Mouse (Mus musculus) hindbrain, embryonic 15.5 days (tissue): ENCODE measurements around the gene Tbl1xr1. TPM values are rescaled to one million over a fixed set of nuclear protein-coding genes. Genes with fewer than 3 reads are reported as not detected.

Experiments used
- ATAC-seq: fragments of 200-750 bp; cut with Nextera tagmentation; 2 replicates; pipeline ENCODE4 v1.8.0; 2017; ENCODE audit warnings: low read depth, moderate number of reproducible peaks, moderate TSS enrichment; ENCODE audit not compliant: low FRiP score
- H3K27ac ChIP-seq: fragments of 300-500 bp; sonication (generic); replicated peaks from 2 replicates; pipeline ENCODE4 v1.5.1; 2015; ENCODE audit warnings: mild to moderate bottlenecking, inconsistent platforms
- H3K27me3 ChIP-seq: fragments of 300-500 bp; sonication (generic); 2 replicates; pipeline ENCODE4 v1.6.1; 2015; ENCODE audit warnings: control low read depth, inconsistent platforms
- H3K36me3 ChIP-seq: fragments of 300-500 bp; sonication (generic); 2 replicates; pipeline ENCODE4 v1.6.1; 2015; ENCODE audit warnings: control low read depth, inconsistent platforms
- H3K4me1 ChIP-seq: fragments of 300-500 bp; sonication (generic); replicated peaks from 2 replicates; pipeline ENCODE4 v1.6.1; 2015; ENCODE audit warnings: control low read depth, inconsistent platforms
- H3K4me2 ChIP-seq: fragments of 300-500 bp; sonication (generic); 2 replicates; pipeline ENCODE4 v1.6.1; 2015; ENCODE audit warnings: moderate library complexity, mild to moderate bottlenecking, inconsistent platforms
- H3K4me3 ChIP-seq: fragments of 300-500 bp; sonication (generic); 2 replicates; pipeline ENCODE4 v1.5.1; 2015; ENCODE audit warnings: mild to moderate bottlenecking, inconsistent platforms
- H3K9ac ChIP-seq: fragments of 300-500 bp; sonication (generic); 2 replicates; pipeline ENCODE4 v1.6.1; 2015; ENCODE audit warnings: inconsistent platforms
- H3K9me3 ChIP-seq: fragments of 300-500 bp; sonication (generic); 2 replicates; pipeline ENCODE4 v1.6.1; 2016; ENCODE audit warnings: control low read depth, inconsistent platforms
- WGBS: fragments of 180-500 bp; shearing (Covaris S2); methylation state at CpG from one replicate; pipeline ENCODE4 v1.1.7; 2015; 5-methylcytosine and 5-hydroxymethylcytosine counted together
- polyA plus RNA-seq: library from polyadenylated mRNA; unstranded; fragments of >200 nt; fragmentation: Nextera tagmentation; extraction: Ambion mirVana; gene quantifications from 2 replicates; pipeline ENCODE4 v1.2.1, GENCODE M21; 2015

Gene Tbl1xr1
- polyA plus RNA-seq, 1 experiment from 2014 or later: 15.7 TPM

- Histone ChIP-seq H3K4me3 (peak overlapping the region; percentile 73), H3K9ac (peak overlapping the region; percentile 64), H3K9me3 (no peaks in the 10 kb centered on the region), H3K4me2 (peak overlapping the region; percentile 56), H3K27ac (peak overlapping the region; percentile 100), H3K27me3 (no peaks in the 10 kb centered on the region), H3K4me1 (peaks cover 39% of the 10 kb centered on the region), H3K36me3 (no peaks in the 10 kb centered on the region)
- peak; percentile 91 for ATAC-seq
- under 1% methylated on average over 61 of the region's 70 CpGs for WGBS
Observed at GRCm38 (mm10) chr3:22075887-22076560, 428 bp upstream of the Tbl1xr1 start.

DNA sequence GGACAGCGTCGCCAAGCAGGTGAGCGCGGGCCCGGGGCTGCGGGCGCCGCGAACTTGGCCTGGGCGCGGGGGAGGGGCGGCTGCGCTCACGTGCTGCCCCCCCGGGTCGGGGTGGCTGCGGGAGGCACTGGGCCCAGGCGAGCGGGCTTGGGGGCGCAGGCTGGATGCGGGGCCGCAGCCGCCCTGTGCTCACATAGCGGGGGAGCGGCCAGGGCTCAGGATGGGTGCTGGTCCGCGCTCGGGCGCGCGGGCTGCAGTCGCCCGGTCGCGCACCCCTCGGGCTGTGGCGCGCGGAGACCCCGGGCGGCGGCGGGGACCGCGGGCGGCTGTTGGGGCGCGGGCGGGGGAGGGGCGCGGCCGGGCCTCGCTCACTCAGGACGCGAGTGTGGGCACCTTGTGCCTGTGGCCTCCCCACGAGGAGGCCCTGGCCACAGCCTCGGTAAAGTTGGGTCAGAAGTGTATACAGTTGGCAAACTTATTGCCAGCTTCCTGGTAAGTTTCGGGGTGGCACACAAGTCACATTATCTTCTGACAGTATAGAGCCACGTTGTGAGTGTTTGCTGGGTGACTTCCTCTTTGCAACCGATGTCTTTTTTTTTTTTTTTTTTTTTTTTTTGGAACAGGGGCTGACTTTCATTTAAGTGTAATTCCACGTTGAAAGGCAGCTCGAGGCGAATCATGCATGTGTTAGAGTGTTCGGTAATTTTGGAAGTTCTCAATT lies 644 bp downstream of the Tbl1xr1 start:
- Histone ChIP-seq H3K9me3 (no peaks in the 10 kb centered on the region), H3K4me3 (peak overlapping the region; percentile 73), H3K9ac (peak overlapping the region; percentile 93), H3K27ac (peak overlapping the region; percentile 100), H3K36me3 (no peaks in the 10 kb centered on the region), H3K27me3 (no peaks in the 10 kb centered on the region), H3K4me2 (peak overlapping the region; percentile 62), H3K4me1 (peaks cover 44% of the 10 kb centered on the region)
- WGBS: under 1% methylated on average over 31 of the region's 64 CpGs
- peak; percentile 65 for ATAC-seq

GRCm38 (mm10) chr3:22077657-22078475 lies 1.4 kb downstream of the Tbl1xr1 start:
- H3K4me2 ChIP-seq: peak overlapping the region; percentile 62
- peak overlapping the region; percentile 100; the same call in 1 of the 2 replicates for H3K27ac ChIP-seq

DNA sequence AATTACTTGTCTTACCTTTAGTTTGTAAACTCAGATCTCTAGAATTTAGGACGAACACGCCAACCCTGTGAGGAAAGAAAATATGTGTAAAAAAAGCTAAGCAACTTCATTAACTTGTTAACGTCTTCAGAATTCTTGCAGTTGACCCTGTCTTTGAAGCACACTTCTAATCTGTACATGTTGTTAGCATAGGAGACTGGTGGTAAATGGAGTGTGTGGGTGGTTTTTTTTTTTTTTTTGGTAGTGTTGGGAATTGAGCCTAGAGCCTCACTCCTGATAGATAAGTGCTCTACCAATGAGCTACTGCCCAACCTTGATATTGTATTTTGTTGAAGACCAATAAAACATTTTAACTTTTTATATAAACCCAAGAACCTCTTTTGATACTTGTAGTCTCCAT lies 2.1 kb downstream of the Tbl1xr1 start:
- Histone ChIP-seq H3K4me2 (peak overlapping the region; percentile 62), H3K4me1 (peaks cover 42% of the 10 kb centered on the region), H3K27ac (no peak overlapping the region), H3K9ac (peak overlapping the region; percentile 93; the same call in 1 of the 2 replicates), H3K4me3 (peak overlapping the region; percentile 73), H3K9me3 (no peaks in the 10 kb centered on the region), H3K27me3 (no peaks in the 10 kb centered on the region), H3K36me3 (no peaks in the 10 kb centered on the region)
- 58% methylated on average over 3 of the region's 3 CpGs for WGBS
- ATAC-seq: no peak

More at GRCm38 (mm10) chr3:22077657-22078475, 1.4 kb downstream of the Tbl1xr1 start:
- peaks cover 45% of the 10 kb centered on the region for H3K4me1 ChIP-seq
- WGBS: 4% methylated on average over 9 of the region's 9 CpGs
- H3K36me3 ChIP-seq: no peaks in the 10 kb centered on the region
- H3K4me3 ChIP-seq: peak overlapping the region; percentile 73
- no peaks in the 10 kb centered on the region for H3K27me3 ChIP-seq
- H3K9me3 ChIP-seq: no peaks in the 10 kb centered on the region
- peak overlapping the region; percentile 93 for H3K9ac ChIP-seq
- no peak for ATAC-seq

- WGBS: 90% methylated on average over 4 of the region's 4 CpGs
- H3K27me3 ChIP-seq: no peaks in the 10 kb centered on the region
- ATAC-seq: no peak
Observed at GRCm38 (mm10) chr3:22081869-22082268, 5.4 kb downstream of the Tbl1xr1 start.

GRCm38 (mm10) chr3:22082823-22083222 lies 6.4 kb downstream of the Tbl1xr1 start:
- H3K27me3 ChIP-seq: no peaks in the 10 kb centered on the region
- H3K4me3 ChIP-seq: no peak overlapping the region
- no peaks in the 10 kb centered on the region for H3K36me3 ChIP-seq
- WGBS: 94% methylated on average over 4 of the region's 4 CpGs
- H3K27ac ChIP-seq: no peak overlapping the region
- H3K4me1 ChIP-seq: peaks cover 26% of the 10 kb centered on the region
- H3K9me3 ChIP-seq: no peaks in the 10 kb centered on the region
- ATAC-seq: no peak
- H3K9ac ChIP-seq: no peak overlapping the region
- no peak overlapping the region for H3K4me2 ChIP-seq

More at GRCm38 (mm10) chr3:22081869-22082268, 5.4 kb downstream of the Tbl1xr1 start:
- H3K9me3 ChIP-seq: no peaks in the 10 kb centered on the region
- H3K4me1 ChIP-seq: peaks cover 30% of the 10 kb centered on the region
- no peak overlapping the region for H3K27ac ChIP-seq
- no peak overlapping the region for H3K4me3 ChIP-seq
- no peaks in the 10 kb centered on the region for H3K36me3 ChIP-seq
- no peak overlapping the region for H3K9ac ChIP-seq
- no peak overlapping the region for H3K4me2 ChIP-seq

GRCm38 (mm10) chr3:22084222-22084996 lies 8.0 kb downstream of the Tbl1xr1 start:
- no peak overlapping the region for H3K4me2 ChIP-seq
- H3K27ac ChIP-seq: no peak overlapping the region
- no peaks in the 10 kb centered on the region for H3K36me3 ChIP-seq
- no peak for ATAC-seq
- no peak overlapping the region for H3K9ac ChIP-seq
- H3K4me3 ChIP-seq: no peak overlapping the region
- no peaks in the 10 kb centered on the region for H3K9me3 ChIP-seq
- peaks cover 10% of the 10 kb centered on the region; the same call in 1 of the 2 replicates for H3K4me1 ChIP-seq
- no peaks in the 10 kb centered on the region for H3K27me3 ChIP-seq
- 89% methylated on average over 10 of the region's 10 CpGs for WGBS

GRCm38 (mm10) chr3:22089825-22090224 lies 13.4 kb downstream of the Tbl1xr1 start:
- H3K27ac ChIP-seq: no peak overlapping the region
- no peak overlapping the region for H3K9ac ChIP-seq
- no peaks in the 10 kb centered on the region for H3K9me3 ChIP-seq
- WGBS: 75% methylated on average over 3 of the region's 3 CpGs
- H3K4me2 ChIP-seq: no peak overlapping the region
- H3K4me1 ChIP-seq: peaks cover 3% of the 10 kb centered on the region; the same call in 1 of the 2 replicates
- no peaks in the 10 kb centered on the region for H3K27me3 ChIP-seq
- ATAC-seq: no peak
- no peak overlapping the region for H3K4me3 ChIP-seq
- H3K36me3 ChIP-seq: no peaks in the 10 kb centered on the region

GRCm38 (mm10) chr3:22090431-22091265 lies 14.2 kb downstream of the Tbl1xr1 start:
- no peak for ATAC-seq
- no peak overlapping the region for H3K9ac ChIP-seq
- H3K9me3 ChIP-seq: no peaks in the 10 kb centered on the region
- H3K27ac ChIP-seq: no peak overlapping the region
- H3K27me3 ChIP-seq: no peaks in the 10 kb centered on the region
- H3K4me3 ChIP-seq: no peak overlapping the region
- 77% methylated on average over 8 of the region's 8 CpGs for WGBS
- H3K36me3 ChIP-seq: no peaks in the 10 kb centered on the region
- no peak overlapping the region for H3K4me2 ChIP-seq
- peaks cover 3% of the 10 kb centered on the region; the same call in 1 of the 2 replicates for H3K4me1 ChIP-seq

DNA sequence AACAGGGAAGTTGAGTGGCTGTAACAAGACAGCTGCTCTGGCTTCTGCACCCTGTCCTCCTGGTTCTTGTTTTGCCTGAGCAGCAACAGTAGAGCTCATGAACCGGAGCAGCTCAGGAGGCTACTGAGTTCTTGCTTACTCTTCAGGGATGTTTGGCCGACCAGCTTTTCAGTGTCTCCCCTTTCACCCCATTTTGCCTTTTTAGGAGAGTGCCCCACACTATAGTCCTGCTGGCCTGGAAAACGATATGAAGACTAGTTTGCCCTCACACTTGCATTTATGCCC lies 14.8 kb downstream of the Tbl1xr1 start:
- WGBS: 82% methylated on average over 3 of the region's 3 CpGs
- Histone ChIP-seq H3K4me2 (no peak overlapping the region), H3K9ac (no peak overlapping the region), H3K4me1 (peaks cover 3% of the 10 kb centered on the region; the same call in 1 of the 2 replicates), H3K9me3 (no peaks in the 10 kb centered on the region), H3K36me3 (no peaks in the 10 kb centered on the region), H3K27me3 (no peaks in the 10 kb centered on the region), H3K4me3 (no peak overlapping the region), H3K27ac (no peak overlapping the region)
- no peak for ATAC-seq

GRCm38 (mm10) chr3:22091681-22092080 lies 15.2 kb downstream of the Tbl1xr1 start:
- ATAC-seq: no peak
- Histone ChIP-seq H3K4me2 (no peak overlapping the region), H3K27me3 (no peaks in the 10 kb centered on the region), H3K4me1 (peaks cover 3% of the 10 kb centered on the region; the same call in 1 of the 2 replicates), H3K36me3 (no peaks in the 10 kb centered on the region), H3K9me3 (no peaks in the 10 kb centered on the region), H3K4me3 (no peak overlapping the region), H3K27ac (no peak overlapping the region), H3K9ac (no peak overlapping the region)
- 91% methylated on average over 3 of the region's 3 CpGs for WGBS
